Mouse (Mus musculus): ENCODE measurements at regions not wholly inside any gene's neighbourhood (a gene's known extent, or its start where the extent isn't known, plus 50 kb on each side); places are given as distances from the start of the nearest gene placed in this dataset.
A peak's percentile ranks its signal among the peaks of the same experiment; 100 is the strongest.

- ATAC-seq (replicated peaks; ENCODE audit: low read depth, poor library complexity, severe bottlenecking): no peak
Measured at GRCm38 (mm10) chr11:9739098-9739497, 547.4 kb downstream of the Abca13 start.

GRCm38 (mm10) chr11:9780240-9780901, 588.6 kb downstream of the Abca13 start:
- no peak for ATAC-seq (replicated peaks; ENCODE audit: low read depth, poor library complexity, severe bottlenecking)

DNA sequence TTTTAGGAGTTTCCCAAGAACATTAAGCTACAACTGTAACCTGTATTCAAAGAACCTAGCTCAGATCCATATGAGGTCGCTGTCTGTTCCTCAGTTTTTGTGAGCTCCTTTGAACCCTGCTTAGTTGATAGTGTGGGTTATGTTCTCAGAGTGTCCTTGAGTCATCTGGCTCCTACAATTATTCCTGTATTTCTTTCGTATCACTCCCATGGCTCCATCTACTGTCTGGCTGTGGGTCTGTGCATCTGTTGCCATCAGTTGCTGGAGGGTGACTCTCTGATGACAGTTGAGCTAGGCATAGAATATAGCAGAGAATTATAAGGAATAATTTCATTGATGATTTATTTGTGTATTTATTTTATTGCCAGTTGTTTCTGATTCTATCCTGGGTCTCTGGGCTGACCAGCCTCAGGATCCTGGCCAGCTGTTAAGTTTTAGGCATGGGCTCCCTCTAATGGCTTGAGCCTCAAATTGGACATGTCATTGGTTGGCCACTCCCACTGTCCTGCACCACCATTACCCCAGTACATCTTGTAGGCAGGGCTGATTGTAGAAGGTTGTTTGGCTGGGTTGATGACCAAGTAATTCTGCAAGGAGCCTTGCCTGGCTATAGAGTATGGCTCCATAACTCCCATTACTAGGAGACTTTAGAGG, 601.6 kb downstream of the Abca13 start:
- peak; percentile 60; the same call in 1 of the 2 replicates for ATAC-seq (replicated peaks; ENCODE audit: low read depth, poor library complexity, severe bottlenecking)

- ATAC-seq (replicated peaks; ENCODE audit: low read depth, poor library complexity, severe bottlenecking): no peak
Measured at GRCm38 (mm10) chr11:9839636-9840035, 647.9 kb downstream of the Abca13 start.

- ATAC-seq (replicated peaks; ENCODE audit: low read depth, poor library complexity, severe bottlenecking): no peak
Measured at GRCm38 (mm10) chr11:9868454-9869130, 676.9 kb downstream of the Abca13 start.

Measured in common myeloid progenitor, adult 5-6 weeks (primary cell).